Mouse (Mus musculus): ENCODE data around the gene Ptma. TPM values are rescaled to one million over a fixed set of nuclear protein-coding genes. Genes with fewer than 3 reads are reported as not detected.

Gene Ptma
- polyA plus RNA-seq (2017; shearing (Covaris generic)) = 1,400 TPM

GRCm38 (mm10) chr1:86526116-86526788 lies at the start of gene Ptma:
Gene Ptma, plus strand, starts transcription at chr1:86526726.

Other genes starting within 250 kb of the Ptma start
- not detected for gene B3gnt7, start 223.9 kb upstream of the Ptma start, polyA plus RNA-seq (2017; shearing (Covaris generic))
- 574 TPM for gene Ncl, start 167.3 kb upstream of the Ptma start, polyA plus RNA-seq (2017; shearing (Covaris generic))
- gene Nmur1, start 100.5 kb upstream of the Ptma start, polyA plus RNA-seq (2017; shearing (Covaris generic)) = not detected
- gene Tex44, start 100.4 kb upstream of the Ptma start, polyA plus RNA-seq (2017; shearing (Covaris generic)) = not detected
- gene Pde6d, start 55.9 kb downstream of the Ptma start, polyA plus RNA-seq (2017; shearing (Covaris generic)) = 19.6 TPM
- 10.4 TPM for gene Cops7b, start 56.2 kb downstream of the Ptma start, polyA plus RNA-seq (2017; shearing (Covaris generic))
- gene Nppc, start 143.8 kb downstream of the Ptma start, polyA plus RNA-seq (2017; shearing (Covaris generic)) = not detected
- gene Dis3l2, start 177.1 kb downstream of the Ptma start, polyA plus RNA-seq (2017; shearing (Covaris generic)) = 38.6 TPM